Mouse (Mus musculus): ENCODE measurements around the gene Mtap.

The Mtap gene

DNA sequence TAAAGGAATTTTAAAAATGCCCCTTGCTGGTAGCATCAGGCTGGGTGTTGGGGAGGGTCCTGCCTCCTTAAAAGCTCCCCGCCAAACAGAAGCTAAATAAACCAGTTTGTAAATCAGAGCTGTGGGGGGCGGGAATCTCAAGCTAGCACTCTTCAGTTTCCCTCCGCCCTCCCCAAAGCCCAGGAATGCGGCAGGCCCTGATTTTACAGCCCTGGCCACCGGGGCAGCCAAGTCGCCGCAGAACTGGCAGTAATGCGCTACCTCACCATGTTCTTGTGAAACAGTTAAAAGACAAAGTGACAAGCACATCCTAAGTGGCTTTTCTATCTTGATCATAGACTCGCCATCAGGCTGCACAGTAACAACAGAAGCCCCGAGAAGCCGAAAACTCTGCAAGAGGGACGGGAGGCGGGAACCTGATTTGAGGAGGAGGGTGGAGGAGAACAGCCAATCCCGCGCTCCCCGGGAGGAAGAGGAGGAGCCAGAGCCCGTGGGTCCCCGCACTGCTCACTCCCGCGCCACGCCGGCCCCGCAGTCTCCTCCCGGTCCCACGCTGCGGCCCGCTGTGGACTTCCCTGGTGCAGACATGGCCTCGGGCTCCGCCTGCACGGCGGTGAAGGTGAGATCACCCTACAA is at the start of gene Mtap:
TSS of gene Mtap (plus strand) at position 217 of the 636 bp plus-strand sequence.
- peak; percentile 89 for DNase-seq

DNA sequence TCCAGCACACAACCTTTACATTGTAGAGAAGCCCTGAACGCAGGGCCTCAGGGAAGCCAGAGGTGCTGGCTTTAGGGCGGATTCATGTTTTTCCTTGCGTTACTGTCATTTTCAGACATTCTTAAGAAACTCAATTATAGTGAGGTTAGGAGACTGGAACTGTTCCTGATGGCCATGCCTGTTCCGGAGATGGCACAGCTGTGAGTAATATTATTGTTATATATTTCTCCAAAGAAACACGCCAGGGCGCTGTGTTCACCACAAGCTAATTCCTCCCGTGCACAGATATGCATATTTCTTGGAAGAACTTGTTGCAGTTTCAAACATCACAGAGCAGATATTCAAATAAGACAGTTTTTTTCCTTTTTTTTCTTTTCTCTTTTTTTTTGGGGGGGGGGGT is 47.8 kb upstream of the Mtap start:
- DNase-seq = no peak

DNA sequence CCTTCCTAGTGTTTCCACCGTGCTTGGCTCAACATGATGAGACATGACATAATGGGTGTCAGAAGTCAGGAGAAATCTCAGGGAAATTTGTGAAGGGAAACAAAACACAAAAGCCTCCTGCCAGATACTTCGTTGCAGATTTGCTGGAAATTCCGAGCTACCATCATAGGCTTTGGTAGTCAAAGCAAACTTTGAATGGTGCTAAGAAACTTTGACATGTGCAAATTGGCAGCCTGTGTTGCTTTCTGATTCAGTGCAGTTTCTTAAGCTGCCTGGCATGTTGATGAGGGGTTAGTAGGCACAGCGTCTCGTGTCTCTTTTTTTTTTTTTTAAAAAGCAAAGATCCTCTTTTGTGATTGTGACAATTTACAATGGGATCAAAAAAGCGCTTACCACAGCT is 46.7 kb upstream of the Mtap start:
- no peak for DNase-seq

DNA sequence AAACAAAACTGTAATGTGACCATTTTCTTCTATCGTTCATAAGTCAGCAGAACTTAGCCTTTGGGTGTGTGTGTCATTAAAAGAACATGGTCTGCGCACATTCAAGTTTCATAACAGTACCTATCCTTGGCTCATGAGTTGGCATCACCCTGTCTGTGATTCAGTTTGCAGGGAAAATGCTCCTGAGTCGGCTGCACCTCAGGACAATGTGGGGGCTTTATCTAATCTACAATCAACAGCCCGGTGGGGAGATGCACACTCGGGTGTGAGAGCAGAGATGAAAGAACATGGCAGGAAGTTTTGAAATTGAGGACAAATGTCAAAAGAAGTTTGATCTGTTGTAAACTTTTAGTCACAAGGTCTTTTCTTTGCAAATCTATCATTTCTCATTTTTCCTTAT is 44.8 kb upstream of the Mtap start:
- DNase-seq = no peak

DNA sequence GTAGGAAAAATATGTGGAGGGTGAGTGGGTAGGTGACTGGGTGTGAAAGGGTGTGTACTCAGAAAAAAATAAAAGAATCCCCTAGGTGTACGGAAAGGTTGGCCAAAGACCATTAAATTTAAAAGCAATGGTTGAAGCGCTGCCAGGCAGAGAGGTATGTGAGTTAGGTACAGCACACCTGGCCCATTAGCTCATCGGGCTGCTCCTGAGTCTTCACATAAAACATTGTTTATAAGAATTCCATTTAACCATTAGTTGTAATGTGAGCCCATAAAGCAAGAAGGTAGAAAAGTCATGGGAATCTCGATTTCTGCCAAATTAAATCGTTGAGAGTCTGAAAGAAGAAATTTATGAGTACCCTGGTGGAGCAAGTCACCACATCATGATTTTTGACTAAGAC is 42.1 kb upstream of the Mtap start:
- no peak for DNase-seq

DNA sequence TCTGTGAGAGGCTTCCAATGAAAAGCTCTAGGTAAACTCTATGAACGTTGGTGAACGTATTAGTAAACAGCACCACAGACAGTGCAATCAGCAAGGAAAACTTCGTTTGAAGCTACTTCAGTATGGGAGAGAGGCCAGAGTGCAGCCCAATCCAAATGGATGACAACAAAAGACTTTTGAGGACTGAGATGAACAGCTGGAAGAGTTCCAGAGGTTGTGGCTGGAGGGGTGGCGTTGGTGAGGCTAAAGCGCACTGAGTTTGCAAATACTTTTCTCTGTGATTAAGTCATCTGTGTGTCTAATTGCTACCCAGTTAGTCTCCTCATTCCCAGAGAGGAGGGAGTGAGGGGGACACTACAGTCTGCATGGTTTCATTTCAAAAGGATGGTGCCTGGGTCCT is 38.7 kb upstream of the Mtap start:
- DNase-seq = no peak

DNA sequence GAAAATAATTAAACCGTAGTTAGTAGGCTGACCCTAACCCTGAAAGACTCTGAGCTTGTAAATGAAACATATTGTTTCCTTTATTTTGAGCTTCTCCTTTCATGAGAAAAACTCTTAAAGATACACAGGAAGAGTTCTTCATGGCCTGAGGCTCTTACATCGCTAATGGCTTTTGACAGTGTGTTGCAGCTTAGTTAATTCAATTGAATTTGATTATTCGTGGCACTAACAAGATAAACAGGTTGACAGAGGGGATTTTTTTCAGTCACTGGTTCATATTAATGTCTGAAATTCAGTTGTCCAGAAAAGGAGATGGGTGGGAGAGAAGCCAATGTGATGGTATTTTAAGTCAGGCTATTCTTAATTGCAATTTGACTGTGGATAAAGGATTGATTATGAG is 35.6 kb upstream of the Mtap start:
- no peak for DNase-seq

DNA sequence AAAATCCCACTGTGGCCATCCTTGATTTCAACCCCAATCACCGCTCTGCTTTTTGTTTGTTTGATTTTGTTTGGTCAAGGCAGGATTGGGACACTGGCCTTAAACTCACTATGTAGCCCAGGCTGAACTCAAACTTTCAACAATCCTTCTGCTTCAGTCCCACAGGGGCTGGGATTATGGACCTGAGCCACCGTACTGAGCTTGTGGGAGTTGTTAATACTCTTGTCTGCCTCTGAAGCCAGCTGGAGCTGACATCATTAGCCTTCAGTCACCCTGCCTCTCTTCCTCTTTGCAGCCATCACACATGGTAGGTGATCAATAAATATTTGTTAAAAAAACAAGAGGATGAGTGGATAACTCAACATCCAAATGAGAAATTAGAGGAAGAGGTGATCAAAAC is 34.6 kb upstream of the Mtap start:
- no peak for DNase-seq

DNA sequence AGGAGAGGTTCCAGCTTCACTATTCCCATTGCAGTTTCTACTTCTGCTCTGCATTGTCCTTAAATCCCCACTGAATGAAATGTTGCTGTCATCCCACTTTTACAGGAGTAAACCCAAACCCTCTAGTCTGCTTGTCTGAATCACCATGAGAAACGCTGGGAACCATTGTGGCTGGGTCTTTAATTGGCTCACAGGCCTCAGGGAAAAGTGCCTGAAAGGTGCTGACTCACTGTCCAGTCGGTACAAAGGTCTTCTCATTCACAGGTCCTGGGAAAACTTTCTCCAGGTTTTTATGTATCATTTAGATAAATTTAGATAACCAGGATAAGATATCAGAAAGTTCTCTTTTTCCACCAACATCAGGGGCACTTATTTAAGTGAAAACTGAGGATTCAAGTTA is 31.4 kb upstream of the Mtap start:
- no peak for DNase-seq

DNA sequence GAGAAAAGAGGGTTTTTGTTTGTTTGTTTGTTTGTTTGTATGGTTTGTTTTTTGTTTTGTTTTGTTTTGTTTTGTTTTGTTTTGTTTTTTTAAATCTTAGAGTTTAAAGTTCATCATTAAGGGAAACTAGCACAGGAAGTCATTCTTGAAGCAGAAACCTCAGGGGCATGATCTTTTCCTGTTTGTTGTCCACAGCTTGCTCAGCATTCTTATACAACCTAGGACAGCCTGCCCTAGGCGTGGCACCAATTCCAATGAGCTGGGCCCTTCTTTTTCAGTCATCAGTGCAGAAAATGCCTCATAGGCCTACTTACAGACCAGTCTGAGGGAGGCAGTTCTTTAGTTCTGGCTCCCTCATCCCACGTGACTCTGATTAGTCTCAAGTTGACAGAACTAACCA is 30.4 kb upstream of the Mtap start:
- DNase-seq = no peak

DNA sequence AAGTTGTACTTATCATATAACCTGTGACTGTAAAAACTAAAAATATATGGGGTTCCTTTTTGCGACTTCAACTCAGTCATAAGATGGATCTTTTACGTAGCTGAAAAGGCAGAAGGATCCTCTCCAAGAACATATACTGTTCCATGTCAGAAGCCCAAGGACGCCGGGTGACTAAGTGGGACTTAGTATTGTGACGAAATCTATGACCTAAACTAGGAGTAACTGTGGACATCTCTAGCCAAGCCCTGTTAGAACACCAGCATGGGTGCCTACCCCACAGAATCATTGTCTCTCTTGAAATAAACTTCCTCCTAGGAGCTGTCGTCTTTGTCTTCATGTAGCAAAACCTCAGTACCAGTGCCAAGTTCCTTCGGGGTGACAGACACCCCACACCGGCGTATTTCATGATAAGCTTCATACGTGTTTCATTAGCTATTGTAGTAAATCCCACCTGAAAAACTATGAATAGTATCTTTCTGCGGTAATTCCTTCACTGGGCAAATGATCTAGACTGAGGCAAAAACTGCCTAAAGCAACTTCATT is 24.7 kb upstream of the Mtap start:
- DNase-seq = no peak

DNA sequence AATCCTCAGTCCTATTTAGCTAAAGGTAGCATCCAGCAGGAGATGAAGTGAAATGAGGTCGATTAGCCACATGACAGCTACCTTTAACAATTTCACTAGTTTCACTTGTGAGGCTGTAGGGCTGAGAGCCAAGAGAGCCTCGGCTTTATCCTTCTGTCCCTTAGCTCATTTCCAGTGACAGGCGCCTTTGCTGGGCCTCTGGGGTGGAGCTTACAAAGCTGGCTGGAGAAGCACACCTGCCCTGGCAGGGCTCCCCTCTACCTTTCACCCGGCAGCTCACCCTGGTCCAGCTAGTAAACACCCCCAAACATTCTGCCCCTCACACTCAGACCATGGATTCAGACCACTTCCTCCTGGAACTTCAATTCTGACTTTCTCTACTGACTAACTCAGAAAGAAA is 24.1 kb upstream of the Mtap start:
- no peak for DNase-seq

DNA sequence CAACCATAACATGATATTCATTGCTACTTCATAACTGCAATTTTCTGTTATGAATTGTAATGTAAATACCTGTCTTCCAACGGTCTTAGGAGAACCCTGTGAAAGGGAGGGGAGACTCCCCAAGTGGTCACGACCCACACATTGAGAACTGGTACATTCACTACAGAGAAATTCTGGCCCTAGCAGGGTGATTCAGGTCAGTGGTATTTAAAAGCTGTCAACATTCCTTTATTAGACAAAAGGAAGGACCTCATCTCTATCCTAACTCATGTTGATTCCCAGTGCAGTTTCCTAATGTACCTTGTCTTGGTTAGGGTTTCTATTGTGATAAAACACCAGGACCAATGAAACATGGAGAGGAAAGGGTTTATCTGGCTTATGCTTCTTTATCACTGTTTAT is 20.9 kb upstream of the Mtap start:
- DNase-seq = no peak

DNA sequence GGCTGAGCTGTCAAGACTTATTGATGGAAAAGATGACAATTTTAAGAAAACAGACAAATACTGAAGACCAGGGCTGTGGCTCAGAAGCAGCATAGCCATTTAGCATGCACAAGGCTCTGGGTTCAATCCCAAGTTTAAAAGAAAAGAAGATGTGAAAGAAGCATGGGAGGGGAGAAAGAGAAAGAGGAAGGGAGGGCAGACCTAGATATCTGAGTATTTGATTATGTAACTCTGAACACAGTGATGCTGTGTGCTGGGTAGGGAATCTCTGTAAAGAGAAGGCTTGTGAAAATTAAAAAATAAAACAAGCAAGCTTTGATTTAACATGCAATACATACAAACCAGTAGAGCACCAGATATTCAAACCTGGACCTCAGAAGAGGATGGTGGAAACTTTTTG is 17.0 kb upstream of the Mtap start:
- DNase-seq = no peak

DNA sequence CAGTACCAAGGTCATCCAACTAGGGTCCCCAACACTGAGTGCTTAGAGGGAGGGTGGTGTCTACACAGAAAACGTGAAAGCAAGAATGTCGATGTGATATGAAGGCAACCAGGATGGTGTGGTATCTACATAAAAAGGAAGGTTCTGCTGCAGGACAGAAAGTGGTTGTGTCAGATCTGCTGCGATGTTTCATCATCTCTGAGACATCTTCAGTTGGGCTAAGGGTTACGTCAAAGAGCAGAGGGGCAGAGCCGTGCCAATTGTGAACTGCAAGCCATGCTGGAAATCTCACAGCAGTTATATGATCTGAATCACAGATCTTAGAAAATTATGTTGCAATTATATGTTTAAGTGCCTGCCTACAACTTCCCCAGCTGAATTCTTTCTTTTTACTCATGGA is 16.6 kb upstream of the Mtap start:
- no peak for DNase-seq

DNA sequence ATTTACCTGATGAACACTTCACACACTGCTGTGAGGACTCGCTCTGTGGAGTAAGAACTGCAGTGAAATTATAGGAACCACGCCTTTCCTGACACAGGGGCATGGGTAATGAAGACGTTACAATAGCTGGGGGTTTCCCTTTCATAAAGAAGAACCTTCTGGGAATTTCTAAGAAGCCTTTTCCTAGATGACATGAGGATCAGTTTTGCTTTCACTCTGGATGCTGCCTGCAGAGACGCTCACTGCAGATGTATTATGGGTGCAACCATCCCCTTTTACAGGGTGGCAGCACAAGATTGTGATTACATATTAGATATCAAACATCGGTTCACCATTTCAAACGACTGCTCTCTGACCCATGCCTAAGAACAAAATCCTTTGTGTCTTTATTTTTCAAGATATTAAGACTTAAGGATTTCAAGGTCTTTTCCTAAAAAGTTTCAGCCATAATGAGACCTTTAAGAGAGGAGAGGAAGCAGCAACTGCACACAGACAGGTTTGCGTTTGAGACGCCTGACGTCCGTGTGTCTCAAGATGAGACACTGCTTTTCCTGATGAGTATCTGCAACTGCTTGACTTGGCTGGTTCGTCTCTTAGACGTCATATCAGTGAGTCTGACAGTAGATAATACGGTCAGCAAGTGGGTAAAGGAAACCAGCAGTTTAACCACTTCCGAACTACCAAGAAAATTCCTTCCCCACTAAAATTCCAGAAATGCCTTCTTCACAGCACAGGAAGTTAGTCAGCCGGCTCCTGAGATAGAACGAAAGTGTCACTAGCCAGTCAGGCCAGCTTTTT is 13.3 kb upstream of the Mtap start:
- DNase-seq = no peak

DNA sequence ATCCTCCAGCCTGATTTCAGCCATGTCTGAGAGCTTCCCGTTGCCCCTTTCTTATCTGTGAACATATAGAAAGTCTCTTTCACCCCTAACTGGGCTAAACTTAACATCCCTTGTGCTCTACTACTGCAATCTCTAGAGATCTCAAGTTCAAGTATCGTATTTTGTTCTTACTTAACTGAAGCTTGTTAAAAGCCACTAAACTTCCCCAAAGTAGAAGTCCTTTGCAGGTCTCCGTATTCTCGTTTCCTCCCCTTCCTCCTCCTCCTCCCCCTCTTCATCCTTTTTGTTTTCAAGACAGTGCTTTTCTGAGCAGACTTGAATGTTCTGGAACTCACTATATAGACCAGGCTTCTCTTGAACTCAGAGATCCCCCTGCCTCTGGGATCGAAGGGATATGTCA is 9.2 kb upstream of the Mtap start:
- no peak for DNase-seq

DNA sequence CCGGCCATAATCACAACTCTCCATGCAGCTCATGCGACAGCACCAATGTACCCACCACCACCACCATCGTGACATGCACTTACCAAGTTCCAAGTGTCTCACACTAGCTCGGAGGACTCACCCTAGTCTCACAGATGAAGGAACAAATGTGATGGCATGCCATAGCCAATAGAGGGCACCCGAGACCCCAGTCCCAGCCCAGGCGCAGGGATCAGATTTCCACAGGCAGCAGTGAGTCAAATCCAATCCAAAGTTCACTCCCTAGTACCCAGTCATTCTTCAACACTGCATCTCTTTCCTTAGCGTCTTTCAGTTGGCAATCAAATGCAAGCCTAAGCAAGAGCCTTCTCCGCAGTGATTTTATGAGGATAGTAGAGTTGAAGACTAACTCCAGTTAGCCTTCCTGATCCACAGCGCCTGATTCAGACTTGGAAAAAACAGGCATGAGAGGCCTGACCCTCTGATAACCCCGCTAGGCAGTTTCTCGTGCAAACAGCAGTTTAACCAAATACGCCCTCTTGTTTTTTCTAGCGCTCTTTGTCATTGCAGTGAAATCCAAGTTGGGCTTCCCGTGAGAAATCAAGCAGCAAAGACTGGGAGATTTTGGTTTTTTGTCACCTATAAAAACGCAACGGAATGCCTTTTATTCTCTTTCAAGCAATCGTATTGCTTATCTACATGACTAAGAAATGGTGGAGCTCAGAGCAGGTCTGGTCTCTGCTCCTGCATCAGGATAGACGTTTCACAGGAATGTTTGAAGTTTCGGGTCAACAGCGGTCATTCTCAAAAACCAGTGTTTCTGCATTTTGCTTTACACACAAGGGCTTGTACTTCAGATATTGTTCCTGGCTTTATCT is 8.6 kb upstream of the Mtap start:
- peak; percentile 64 for DNase-seq

DNA sequence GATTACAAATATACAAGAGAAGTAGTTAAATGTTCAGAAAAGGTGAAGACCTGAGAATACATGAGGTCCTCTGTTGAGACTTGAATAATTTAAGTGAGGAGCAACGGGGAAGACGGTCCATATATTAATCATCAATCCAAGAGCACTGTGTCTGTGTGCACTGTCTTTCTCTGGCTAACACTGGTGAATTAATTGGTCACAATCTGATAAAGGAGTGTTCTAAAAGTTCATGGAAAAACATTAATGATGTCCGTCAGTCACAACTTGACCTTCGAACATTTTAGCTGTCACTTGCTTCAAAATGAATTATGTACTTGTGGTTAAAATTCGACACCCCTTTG is 8.0 kb upstream of the Mtap start:
- DNase-seq = no peak

DNA sequence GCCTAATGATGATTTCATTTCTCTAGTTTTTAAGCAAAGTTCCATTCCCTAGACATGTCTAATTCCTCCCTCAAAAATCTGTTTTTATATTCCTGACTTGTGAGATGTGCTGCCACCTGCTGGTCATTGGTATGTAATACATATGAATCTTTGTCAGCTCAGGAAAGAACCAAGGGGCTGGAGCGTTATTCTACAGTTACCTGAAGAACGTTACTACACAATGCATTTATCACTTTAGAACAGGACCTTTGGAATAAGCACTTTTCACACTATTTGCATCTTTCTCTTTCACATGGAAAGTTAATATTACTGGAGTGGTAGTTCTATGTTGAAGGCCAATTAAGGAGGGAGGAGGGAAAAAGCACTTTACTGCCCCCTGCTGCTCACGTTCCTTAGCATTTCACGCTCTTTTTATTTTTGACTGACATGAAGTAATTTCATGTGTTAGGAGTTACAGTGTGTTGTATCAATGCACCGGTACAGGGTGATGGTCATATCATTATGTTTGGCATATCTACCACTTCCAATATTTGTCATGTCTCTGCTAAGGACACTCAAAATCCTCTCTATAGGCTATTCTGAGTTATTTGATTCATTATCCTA is 7.5 kb upstream of the Mtap start:
- peak; percentile 72 for DNase-seq

DNA sequence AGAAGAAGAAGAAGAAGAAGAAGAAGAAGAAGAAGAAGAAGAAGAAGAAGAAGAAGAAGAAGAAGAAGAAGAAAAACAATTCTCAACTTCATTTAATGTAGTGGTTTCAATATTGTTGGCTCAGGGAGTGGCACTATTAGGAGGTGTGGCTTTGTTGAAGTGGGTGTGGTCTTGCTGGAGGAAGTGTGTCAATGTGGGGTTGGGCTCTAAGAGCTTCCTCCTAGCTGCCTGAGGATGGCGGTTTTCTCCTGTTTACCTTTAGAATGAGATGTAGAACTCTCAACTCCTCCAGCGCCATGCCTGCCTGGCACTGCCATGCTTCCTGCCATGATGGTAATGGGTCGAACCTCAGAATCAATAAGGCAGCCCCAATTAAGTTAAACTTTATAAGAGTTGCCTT is 5.1 kb upstream of the Mtap start:
- no peak for DNase-seq

DNA sequence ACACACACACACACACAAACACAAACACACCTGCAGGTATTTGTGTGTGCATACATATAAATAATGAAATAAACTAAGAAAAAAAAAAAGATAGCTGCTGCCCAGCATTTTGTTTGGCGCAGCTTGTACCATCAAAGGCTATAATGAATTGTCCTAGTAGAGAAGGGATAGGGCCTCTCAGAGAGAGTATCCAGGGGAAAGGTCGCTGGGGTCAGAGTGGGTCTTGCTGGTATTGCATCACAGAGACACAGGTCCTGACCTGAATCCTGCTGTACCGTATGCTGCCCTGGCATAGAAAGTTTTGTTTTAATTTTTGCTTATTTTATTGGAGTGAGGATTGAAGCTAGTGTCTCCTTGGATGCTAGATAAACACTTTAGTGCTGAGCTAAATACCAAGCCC is 566 bp upstream of the Mtap start:
- no peak for DNase-seq
